Mouse (Mus musculus) adrenal gland, adult 2 months (tissue): Measurements from ENCODE around the gene 1700013F07Rik. TPM values are rescaled to one million over a fixed set of nuclear protein-coding genes. Genes with fewer than 3 reads are reported as not detected.
"Not testable (repeated sequence)": the region's sequence is repeated elsewhere in the genome, so short reads cannot be mapped to it uniquely, and the experiment has no call there.

ENCODE experiments used
- DNase-seq: peaks from one replicate; pipeline ENCODE4 v3.0.0; 2021
- long read RNA-seq: library from polyadenylated mRNA; stranded (forward); transcript quantifications from one replicate; pipeline ENCODE4 v2.0.0, GENCODE M21; 2021
- polyA plus RNA-seq: library from polyadenylated mRNA; depleted of rRNA; stranded (reverse); fragments of >200 nt; gene quantifications from 2 replicates; pipeline ENCODE4 v1.2.3, GENCODE M21; 2012; rRNA removed
- total RNA-seq, 2 experiments: library from RNA; stranded (reverse); gene quantifications; 2 replicates each; pipeline ENCODE4 v1.2.3; 2021

Gene 1700013F07Rik
- total RNA-seq (not detected), polyA plus RNA-seq (not detected in 2 replicates)
- long read RNA-seq, partial matches to known transcripts: 0 of 2 reads
- long read RNA-seq, other reads (novel, unspliced or antisense): 2 of 2 reads

DNA sequence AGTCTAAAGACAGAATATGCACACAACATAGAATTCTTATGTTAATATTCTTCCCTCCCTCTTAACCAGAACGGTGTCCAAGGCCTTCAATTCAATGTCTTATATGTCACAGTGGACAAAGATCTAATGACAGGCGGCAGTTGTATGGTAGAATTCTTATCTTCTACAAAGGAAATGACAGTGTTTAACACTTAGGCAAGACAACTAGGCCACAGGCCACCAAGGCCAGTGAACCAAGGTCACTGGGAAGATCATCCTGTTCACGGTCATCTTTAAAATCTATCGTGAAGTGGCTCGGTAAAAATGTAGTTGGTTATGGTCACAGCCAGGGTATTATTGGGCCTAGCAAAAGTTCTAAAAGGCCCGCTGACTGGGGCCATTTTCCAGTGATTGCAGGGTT is at the start of gene 1700013F07Rik:
TSS of gene 1700013F07Rik (plus strand) at position 200 of the 400 bp plus-strand sequence.
- peak; percentile 56 for DNase-seq

DNA sequence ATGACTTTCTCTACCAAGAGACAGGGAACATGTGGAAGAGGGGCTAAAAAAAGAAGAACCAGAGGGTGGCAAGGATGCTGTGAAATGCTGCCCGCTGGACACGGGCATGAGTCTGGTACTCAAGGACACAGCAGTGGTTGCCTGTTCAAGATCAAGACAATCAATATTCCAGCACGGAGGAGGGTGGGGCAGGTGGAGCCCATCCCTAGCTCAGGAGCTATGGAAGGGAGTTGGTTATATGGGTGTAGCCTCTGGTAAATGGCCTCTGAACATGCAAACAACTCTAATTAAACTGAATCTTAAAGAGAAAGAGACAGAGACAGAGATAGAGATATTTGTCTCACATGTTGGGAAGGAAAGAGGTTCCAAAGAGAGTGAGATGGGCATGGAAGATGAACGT is 49.2 kb upstream of the 1700013F07Rik start:
- no peak for DNase-seq

DNA sequence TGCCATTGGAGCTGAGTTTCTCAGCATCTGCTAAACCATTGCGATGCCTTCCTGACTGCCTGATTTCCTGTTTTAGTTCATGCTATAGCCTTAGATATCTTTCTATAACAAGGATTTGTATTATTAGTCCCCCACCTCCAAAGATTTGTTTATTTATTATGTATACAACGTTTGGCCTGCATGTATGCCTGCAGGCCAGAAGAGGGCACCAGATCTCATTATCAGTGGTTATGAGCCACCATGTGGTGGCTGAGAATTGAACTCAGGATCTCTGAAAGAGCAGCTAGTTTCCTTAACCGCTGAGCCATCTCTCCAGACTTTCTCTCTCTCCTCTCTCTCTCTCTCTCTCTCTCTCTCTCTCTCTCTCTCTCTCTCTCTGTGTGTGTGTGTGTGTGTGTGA is 44.0 kb upstream of the 1700013F07Rik start:
- no peak for DNase-seq

DNA sequence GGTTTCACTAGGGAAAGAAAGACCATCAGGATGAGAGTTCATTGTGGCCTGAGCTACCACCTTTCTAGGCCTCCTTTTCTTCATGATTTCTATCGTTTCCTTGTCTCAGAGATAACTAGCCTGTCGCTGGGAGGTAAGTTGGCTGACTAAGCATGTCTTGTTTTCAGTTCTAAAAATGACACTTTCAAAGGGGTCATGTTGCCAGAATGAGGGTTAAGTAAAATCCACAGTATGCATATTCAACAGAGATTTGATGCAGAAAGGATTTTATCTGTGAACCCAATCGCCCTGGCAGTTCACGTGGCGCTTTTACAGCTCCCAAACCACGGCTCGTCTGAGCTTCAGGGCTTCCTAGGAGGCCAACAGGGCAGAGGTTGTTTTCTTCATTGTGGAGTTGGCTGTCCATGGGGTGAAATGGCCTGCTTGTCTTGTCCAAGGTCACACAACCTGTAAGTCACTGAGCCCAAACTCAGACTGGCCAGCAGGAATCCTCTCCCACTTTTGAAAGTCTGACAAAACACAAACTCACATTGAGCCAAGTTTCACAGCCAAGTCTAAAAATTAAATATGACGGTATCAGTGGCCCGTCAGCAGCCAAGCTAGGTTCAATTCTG is 39.0 kb upstream of the 1700013F07Rik start:
- DNase-seq: no peak

DNA sequence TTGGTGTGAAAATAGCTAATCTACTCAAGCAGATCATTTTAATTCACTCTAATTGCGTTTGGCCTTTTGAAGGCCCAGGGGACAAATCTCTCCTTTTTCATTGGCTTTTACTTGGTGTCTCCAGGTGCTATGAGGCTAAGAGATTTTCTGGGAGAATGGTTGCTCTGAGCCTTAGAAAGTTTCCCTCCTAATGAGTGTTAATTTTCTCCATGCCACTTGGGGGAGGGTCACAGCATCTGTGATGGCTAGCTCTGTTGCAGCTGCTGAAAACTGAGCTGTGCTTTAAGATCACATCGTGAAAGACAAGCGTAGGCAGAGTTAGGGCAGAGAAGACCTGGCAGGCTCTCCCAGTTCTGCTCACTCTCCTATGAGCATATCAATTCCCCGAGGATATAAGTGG is 38.5 kb upstream of the 1700013F07Rik start:
- no peak for DNase-seq

DNA sequence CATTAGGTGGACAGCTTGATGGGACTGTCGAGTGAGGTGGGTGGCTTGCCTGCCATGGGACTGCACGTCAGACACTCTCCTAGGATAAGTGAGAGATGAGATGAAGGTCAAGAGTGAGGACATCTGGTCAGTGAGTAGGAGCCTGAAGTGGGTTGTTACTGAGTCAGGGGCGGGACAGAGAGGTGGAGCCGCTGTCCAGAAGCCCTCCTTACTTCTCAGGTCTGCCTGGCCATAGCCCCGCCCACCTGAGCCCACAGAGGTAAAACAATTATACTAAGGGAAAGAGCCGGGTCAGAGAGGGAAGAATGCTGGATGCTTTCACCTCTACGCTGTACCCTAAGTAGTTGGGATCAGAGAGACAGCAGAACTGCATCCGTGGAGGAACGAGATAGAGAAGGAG is 36.3 kb upstream of the 1700013F07Rik start:
- DNase-seq: no peak

DNA sequence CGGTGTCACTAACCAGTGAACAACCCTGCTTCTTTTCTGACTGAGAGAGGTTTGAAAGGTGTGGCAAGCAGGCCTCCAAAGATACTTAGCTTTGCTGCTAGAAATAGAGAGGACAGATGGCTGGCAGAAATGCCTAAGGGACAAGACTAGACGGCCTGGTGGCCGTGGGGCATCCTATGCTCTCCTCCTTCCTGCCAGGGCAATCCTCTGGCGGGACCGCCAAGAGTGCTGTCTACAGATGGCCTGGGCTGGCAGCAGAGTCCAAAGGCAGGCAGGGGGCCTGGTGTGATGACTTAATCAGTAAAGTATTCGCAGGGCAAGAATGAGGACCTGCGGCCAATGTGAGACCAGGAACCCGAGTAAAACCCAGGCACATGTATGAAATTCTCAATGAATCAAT is 34.1 kb upstream of the 1700013F07Rik start:
- no peak for DNase-seq

DNA sequence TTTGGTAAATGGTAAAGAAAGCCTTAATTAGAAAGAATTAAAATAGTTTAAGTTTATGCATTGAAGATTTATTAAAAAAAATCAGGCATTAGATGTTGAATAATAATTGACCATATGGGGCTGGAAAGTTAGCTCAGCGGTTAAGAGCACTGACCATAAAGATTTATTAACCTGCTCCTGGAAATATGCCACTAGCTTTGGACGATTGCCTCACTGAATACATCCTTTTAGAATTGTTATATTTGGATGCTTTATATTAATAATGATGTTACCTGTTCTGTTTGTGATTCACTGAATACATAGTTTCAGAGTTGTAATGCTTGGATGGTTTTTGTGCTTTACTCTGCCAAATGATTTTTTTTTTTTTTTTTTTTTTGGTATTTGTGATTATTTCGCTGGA is 32.5 kb upstream of the 1700013F07Rik start:
- DNase-seq: not testable (repeated sequence)

DNA sequence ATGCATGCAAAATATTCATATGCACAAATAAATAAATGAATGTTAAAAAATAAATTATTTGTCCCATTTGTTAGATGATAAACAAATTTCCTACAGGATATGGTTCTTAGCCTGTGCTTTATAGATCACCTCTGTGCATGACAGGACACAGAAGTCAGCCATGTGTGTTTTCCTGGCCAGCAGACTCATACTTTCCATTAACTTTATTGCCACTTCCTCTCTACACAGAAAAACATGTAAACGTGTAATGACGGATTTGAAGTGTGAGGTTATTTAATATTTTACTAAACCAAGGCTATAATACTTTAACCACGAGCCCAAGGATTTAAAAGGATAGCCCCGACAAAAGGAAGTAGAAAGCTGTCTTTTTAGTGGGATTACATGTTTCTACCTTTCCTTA is 30.0 kb upstream of the 1700013F07Rik start:
- DNase-seq: no peak

DNA sequence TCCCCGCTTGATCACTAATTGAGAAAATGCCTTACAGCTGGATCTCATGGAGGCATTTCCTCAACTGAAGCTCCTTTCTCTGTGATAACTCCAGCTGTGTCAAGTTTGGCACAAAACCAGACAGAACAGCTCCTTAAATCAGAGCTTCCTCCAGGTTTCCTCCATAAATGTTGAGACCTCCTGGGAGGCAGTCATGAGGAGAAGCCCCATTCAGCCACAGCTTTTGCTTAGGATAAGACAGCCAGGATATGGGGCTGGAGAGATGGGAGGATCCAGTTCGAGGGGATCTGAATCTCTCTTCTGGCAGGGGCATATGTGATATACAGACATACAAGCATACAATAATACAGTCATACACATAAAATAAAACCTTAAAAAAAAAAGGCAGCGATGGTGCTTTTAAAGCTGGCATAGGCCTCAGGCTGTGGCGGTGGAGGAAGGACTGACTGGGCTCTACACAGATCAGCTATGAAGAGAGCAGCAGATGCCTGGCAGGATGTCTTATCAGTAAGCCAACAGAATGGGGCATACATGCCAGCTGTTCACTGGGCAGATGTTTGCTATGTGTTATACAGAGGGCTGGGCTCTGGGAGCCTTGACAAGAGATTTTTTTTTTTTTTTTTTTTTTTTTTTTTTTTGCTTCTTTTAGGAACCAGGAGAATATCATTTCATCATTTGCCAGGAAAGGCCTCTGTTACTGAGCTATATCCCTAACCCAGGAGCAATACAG is 25.0 kb upstream of the 1700013F07Rik start:
- no peak for DNase-seq

DNA sequence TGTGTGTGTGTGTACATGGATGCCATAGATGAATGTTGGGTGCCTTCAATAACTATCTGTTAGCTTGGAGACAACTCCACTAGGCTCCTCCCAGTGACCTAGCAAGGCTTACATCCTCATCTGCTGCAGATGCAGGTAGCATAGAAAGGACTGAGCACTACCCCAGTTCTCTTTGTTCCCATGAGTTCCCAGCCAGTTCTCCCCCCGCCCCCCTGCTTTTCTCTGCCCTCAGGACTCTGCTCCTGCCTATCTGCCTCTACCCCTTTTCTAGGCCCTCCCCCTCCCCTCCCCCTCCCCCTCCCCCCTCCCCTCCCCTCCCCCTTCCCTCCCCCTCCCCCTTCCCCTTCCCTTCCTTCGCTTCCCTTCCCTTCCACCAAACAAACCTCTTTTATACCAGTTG is 23.8 kb upstream of the 1700013F07Rik start:
- DNase-seq: no peak

DNA sequence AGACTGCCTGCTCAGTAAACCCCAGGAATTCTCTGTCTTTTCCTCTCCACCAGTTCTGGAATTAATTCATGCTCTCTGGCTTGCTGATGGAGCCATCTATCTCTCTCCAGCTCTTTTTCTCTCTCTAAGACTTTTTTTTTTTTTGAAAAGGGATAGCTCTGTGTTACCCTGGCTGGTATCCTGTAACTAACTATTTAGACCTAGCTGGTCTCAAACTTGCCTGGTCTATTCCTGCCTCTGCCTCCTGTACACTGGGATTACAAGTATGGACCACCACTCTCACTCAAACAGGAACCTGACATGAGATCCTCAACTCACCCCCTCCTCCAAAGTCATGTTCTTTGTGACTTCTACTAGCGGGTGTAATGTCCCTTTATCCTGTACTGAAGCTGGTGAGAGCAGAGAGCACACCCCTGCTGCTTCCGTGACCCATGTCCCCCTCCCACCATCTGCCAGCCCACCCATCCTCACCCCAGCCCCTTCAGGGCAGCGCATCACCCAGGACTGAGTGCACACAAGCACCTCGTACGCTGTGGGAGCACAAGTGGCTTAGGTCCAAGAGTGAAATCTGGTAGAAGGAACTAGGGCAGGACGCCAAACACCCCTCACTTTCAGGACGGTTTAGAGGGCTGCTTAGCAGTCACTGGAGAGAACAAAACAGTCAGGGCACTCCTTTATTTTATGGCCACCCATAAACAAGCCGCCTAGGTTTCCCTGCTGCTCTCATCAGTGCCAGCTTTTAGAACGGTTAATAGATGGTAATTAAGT is 23.1 kb upstream of the 1700013F07Rik start:
- no peak for DNase-seq

DNA sequence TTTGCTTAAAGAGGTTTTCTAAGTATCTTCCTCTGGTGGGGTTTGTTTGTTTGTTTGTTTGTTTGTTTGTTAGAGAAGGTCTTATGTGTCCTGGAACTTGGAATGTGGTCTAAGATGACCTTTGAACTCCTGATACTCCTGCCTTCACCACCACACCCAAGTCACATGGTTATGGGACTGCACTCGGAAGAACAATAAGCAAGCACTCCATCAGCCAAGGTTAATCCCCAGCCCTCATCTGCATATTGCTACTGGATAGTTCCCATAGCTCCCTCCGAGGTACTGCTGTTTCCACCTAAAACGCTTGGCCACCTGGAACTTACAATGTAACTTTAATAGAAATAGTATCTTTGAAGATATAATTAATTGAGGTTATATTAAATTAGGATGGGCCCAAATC is 20.5 kb upstream of the 1700013F07Rik start:
- no peak for DNase-seq

DNA sequence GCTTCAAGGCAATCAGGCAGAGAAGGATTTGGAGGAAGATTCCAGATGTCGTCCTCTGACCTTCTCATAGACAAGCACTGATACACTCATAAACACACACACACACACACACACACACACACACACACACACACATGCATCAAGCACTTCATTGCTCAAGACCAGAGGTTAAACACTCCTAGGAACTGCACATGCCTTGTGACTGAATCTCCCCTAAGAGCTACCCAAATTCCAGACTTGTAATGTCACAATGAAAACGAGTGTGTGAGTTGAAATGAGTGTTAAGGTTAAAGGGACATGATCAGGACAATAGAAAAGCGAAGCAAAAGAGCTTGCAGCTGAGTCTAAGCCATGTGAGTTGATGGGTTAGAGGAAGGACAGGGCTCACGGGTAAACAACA is 15.7 kb upstream of the 1700013F07Rik start:
- DNase-seq: no peak

DNA sequence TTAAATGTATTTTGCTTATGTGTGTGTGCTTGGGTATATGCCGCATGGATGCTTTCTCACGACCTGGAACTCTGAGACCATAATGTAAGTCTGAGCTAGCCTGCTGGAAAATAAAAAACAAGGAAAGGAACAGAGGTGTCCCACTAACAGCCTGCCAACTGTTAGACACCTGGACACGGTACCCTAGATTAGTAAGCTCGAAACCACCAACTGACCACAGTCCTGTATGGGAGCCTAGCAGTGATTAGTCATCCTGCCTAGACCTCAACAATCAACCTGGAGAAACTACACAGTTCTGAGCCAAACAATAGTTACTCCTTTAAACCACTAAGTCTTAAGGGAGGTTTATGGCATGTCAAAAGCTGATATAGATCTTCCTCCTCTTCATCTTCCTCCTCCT is 10.5 kb upstream of the 1700013F07Rik start:
- no peak for DNase-seq

DNA sequence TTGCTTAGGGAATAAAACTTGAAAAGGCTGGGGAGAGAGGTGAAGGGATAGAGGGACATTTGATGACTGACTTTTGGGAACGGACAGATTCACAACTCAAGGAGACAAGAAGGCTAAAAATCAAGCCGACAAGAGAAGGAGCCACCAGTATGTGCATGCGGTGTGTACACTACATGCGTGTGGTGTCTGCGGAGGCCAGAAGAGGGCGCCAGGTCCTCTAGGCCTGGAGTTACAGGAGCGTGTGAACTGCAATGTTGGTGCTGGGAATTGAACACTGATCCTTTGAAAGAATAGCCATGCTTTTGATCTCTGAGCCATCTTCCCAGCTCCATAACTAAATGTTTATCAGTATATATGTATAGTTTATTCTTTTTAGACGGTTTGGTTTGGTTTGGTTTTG is 5.5 kb upstream of the 1700013F07Rik start:
- no peak for DNase-seq

DNA sequence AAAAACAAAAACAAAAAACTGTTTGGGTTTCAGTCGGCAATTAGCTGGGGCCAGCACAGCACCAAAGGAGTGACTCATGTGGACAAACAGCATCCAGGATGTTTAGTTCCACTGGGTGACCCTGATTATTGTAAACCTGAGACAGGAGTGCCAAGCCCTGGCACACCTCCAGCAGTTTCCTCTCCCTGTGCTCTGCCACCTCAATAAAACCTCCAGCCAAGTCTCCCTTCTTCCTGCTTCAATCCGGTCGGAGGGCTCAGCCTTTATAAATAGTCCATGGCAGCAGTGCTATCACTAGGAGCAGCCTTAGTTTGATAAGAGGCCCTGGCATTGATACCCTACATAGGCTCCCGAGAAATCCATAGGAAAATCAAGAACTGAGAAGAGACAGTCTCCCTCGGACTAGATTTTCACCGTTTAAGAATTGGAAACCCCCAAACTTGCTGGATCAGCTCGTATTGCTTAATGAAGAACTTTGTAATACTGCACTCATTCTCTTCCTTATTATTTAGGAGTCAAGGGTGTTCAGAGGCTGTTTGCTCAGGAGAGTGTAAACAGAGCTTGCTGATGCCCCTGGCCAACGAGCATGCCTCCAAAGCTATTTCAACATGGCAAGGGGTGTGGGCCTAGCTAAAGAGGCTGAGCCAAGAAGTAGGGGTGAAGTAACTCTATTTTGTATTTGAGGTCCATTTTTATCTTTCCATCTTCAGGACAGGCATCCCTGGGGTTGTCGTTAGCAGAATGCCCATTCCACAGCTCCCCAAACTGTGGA is 650 bp upstream of the 1700013F07Rik start:
- DNase-seq: peak; percentile 38

DNA sequence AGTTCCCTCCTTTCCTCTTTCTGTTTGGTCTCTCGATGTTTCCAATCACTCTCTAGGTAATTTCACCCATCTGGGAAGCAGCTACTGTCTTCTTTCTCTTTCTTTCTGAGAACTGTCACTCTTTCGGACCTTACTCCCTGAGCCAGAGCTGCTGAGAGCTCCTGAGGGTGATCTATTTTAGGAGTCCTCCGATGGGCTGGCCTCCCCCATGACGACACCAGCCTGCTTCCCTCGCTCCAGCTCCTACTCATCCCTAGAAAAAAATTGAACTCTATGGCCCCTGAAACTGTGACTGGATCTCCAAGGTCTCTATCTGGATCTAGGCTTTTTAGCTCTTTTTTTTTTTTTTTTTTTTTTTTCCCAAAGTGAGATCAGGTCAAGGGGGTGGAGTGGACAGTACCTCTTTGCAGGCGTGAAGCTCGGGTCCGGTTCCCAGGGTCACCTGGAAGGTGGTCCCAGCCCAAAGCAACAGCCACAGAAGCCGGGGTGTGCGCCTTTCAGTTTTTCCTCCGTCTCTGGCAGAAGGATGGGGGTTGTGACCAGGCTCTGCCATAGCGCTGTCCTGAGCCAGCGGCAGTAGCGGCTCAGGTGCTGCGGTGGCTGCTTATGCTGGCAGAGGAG is 2.1 kb downstream of the 1700013F07Rik start:
- DNase-seq: peak; percentile 9

DNA sequence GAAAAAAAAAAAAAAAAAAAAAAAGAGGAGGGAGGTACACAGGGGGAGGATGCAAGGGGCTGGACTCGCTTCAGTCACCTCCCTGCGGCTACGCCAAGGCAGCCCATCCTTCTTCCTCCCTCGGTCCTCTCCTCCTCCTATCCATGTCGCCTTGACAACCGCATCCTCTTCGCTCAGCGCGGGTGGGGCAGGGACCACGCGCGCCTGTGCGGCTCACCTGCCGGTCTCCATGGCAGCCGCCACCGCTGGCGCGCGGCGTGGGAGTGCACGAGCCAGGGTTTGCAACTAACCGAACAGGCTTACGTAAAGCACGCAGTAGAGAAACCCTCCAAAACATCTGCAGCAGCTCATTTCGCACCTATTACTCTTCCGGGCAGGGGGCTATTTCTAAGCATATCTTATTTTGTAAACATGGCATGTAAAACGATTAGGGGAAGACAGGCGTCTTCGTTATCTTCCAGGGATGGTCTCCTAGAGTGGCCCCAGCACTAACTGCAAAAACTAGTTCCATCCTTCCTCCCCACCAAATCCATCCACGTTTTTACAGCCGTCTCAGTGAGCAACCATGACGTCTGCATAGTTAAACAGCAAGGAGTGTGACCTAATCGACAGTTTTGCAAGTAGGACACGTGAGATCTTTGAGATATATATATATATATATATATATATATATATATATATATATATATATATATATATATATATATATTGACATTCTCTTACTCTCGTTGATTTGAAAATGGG is 2.7 kb downstream of the 1700013F07Rik start, which contains the start of gene 5330417C22Rik:
TSS of gene 5330417C22Rik (minus strand) at position 20 of the 744 bp plus-strand sequence.
- DNase-seq: peak; percentile 42

DNA sequence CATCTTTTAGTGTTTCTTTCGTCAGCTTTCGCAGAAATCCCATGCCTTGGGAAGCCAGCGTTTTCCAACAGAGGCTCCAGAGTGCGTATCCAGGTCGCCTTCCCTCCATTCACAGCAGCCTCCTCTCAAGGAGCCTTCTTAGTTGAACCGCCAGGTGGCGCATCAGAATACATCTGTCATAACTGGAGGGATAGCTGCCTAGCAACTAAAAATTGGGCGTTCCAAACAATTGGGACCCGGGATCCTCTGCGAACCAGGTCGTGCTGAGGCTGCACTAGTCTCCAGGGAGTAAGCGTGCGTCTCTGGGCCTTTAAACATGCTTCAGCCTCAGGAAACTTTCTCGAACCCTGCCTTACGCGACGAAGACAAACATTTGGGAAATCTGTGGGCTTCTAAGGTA is 3.4 kb downstream of the 1700013F07Rik start:
- DNase-seq: peak; percentile 88

DNA sequence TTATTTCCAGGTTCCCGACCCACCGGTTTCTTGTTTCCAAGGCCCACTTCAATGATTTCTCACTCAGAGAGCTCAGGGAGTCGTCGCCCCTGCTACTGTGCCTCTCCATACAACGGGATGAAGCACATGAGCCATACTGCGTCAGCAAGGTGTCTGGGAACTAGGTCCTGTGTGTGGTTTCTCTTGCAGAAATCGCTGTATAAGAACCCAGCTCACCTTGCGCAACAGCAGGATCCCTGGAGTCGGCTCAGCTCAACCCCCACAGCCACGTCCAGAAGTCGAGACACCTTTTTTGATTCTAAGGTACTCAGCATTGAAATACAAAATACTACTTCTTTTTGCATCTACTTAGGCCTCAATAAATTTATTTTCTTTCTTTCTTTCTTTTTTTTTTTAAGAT is 8.3 kb downstream of the 1700013F07Rik start:
- DNase-seq: no peak
